Mouse (Mus musculus): ENCODE measurements around the gene Ppp1r3a. TPM values are rescaled to one million over a fixed set of nuclear protein-coding genes. Genes with fewer than 3 reads are reported as not detected.
"Not testable (repeated sequence)": the region's sequence is repeated elsewhere in the genome, so short reads cannot be mapped to it uniquely, and the experiment has no call there.

The Ppp1r3a gene
- polyA plus RNA-seq, 1 experiment from 2014 or later = not detected

DNA sequence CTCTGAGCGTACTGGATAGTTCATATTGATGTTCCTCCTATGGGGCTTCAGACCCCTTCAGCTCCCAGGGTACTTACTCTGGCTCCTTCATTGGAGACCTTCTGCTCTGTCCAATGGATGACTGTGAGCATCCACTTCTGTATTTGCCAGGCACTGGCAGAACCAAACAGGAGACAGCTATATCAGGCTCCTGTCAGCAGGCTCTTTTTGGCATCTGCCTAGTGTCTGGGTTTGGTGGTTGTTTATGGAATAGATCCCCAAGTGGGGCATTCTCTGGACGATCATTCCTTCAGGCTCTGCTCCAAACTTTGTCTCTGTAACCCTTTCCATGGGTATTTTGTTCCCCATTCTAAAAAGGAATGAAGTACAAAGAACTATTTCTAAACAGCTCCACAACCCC is 87.4 kb downstream of the Ppp1r3a start:
- not testable (repeated sequence) for H3K27me3 ChIP-seq (ENCODE audit: control insufficient read depth, insufficient read depth, low read length); H3K4me1 ChIP-seq (replicated peaks; ENCODE audit: control insufficient read depth, insufficient read depth, low read length); H3K9me3 ChIP-seq (ENCODE audit: control insufficient read depth, low read length); ATAC-seq (ENCODE audit: low FRiP score); H3K27ac ChIP-seq (ENCODE audit: low read depth, low read length); DNase-seq (ENCODE audit: low spot score); H3K4me3 ChIP-seq (ENCODE audit: low read depth, low read length); H3K4me2 ChIP-seq (replicated peaks; ENCODE audit: low read depth, low read length); H3K36me3 ChIP-seq (ENCODE audit: control insufficient read depth, insufficient read depth, low read length); H3K9ac ChIP-seq (ENCODE audit: low read depth, low read length)
- WGBS = 89% methylated on average over 2 of the region's 2 CpGs

Other genes with a start within 250 kb of the Ppp1r3a start
- 26.4 and 35.6 TPM in 2 replicates for gene Foxp2, start 146.1 kb upstream of the Ppp1r3a start, polyA plus RNA-seq (2014; fragmentation: Nextera tagmentation; extraction: Ambion mirVana)